Mouse (Mus musculus) bone marrow macrophage, adult 2 months (primary cell): ENCODE data around the gene Kiz. TPM values are rescaled to one million over a fixed set of nuclear protein-coding genes. Genes with fewer than 3 reads are reported as not detected.

Experiments
- H3K27ac ChIP-seq: 2 replicates; pipeline ENCODE4 v1.5.1; 2012; ENCODE audit warnings: low read depth, low read length; ENCODE audit not compliant: insufficient read depth
- H3K4me1 ChIP-seq: 2 replicates; pipeline ENCODE4 v1.6.1; 2012; ENCODE audit warnings: low read length; ENCODE audit not compliant: control insufficient read depth, insufficient read depth
- H3K4me3 ChIP-seq: 2 replicates; pipeline ENCODE4 v1.5.1; 2012; ENCODE audit warnings: mild to moderate bottlenecking, low read length, moderate library complexity; ENCODE audit not compliant: insufficient read depth
- CTCF ChIP-seq: IDR thresholded peaks from 2 replicates; pipeline ENCODE4 v1.5.1; 2012; ENCODE audit warnings: low read depth, mild to moderate bottlenecking, low read length, moderate library complexity
- POLR2A ChIP-seq: IDR thresholded peaks from 2 replicates; pipeline ENCODE4 v1.6.1; 2012; ENCODE audit warnings: mild to moderate bottlenecking, low read depth, low read length, borderline replicate concordance
- polyA plus RNA-seq: library from polyadenylated mRNA; stranded (reverse); fragments of >200 nt; gene quantifications from 2 replicates; pipeline ENCODE4 v1.2.4, GENCODE M21; 2012; ENCODE audit not compliant: missing spikeins, insufficient read depth, insufficient read length

Gene Kiz
- polyA plus RNA-seq, 1 experiment, result 30.2 TPM

- TF ChIP-seq CTCF, result no peak
- TF ChIP-seq POLR2A, result no peak
- peaks cover 3% of the 10 kb centered on the region; the same call in 1 of the 2 replicates for H3K4me1 ChIP-seq
- H3K27ac ChIP-seq, result no peak overlapping the region
- H3K4me3 ChIP-seq, result no peak overlapping the region
These were observed 43.3 kb downstream of the Kiz start for GRCm38 (mm10) chr2:146898977-146899376.

GRCm38 (mm10) chr2:146916085-146916484, 60.4 kb downstream of the Kiz start:
- Histone ChIP-seq H3K4me1 (no peaks in the 10 kb centered on the region), H3K4me3 (no peak overlapping the region), H3K27ac (no peak overlapping the region)
- TF ChIP-seq POLR2A, result no peak
- no peak for TF ChIP-seq CTCF

GRCm38 (mm10) chr2:146917770-146918169, 62.1 kb downstream of the Kiz start:
- no peak overlapping the region for H3K4me3 ChIP-seq
- no peak overlapping the region for H3K27ac ChIP-seq
- no peaks in the 10 kb centered on the region for H3K4me1 ChIP-seq
- TF ChIP-seq POLR2A (no peak), CTCF (no peak)

- no peaks in the 10 kb centered on the region for H3K4me1 ChIP-seq
- H3K4me3 ChIP-seq, result no peak overlapping the region
- TF ChIP-seq CTCF (no peak), POLR2A (no peak)
- H3K27ac ChIP-seq, result no peak overlapping the region
These were observed 64.9 kb downstream of the Kiz start for GRCm38 (mm10) chr2:146920375-146921160.

GRCm38 (mm10) chr2:146925296-146925695, 69.6 kb downstream of the Kiz start:
- TF ChIP-seq POLR2A (no peak), CTCF (no peak)
- no peak overlapping the region for H3K27ac ChIP-seq
- H3K4me1 ChIP-seq, result no peaks in the 10 kb centered on the region
- no peak overlapping the region for H3K4me3 ChIP-seq

- Histone ChIP-seq H3K4me3 (no peak overlapping the region), H3K27ac (no peak overlapping the region), H3K4me1 (no peaks in the 10 kb centered on the region)
- TF ChIP-seq POLR2A (no peak), CTCF (no peak)
These were observed 70.2 kb downstream of the Kiz start for GRCm38 (mm10) chr2:146925846-146926245.

- H3K27ac ChIP-seq, result no peak overlapping the region
- TF ChIP-seq POLR2A (no peak), CTCF (no peak)
- no peak overlapping the region for H3K4me3 ChIP-seq
- no peaks in the 10 kb centered on the region for H3K4me1 ChIP-seq
These were observed 92.6 kb downstream of the Kiz start for GRCm38 (mm10) chr2:146948223-146948776.

- Histone ChIP-seq H3K27ac (no peak overlapping the region), H3K4me1 (no peaks in the 10 kb centered on the region), H3K4me3 (no peak overlapping the region)
- TF ChIP-seq CTCF (no peak), POLR2A (no peak)
These were observed 100.7 kb downstream of the Kiz start for GRCm38 (mm10) chr2:146956366-146956765.

GRCm38 (mm10) chr2:146958398-146958911, 102.8 kb downstream of the Kiz start:
- TF ChIP-seq CTCF (no peak), POLR2A (no peak)
- Histone ChIP-seq H3K4me1 (no peaks in the 10 kb centered on the region), H3K4me3 (no peak overlapping the region), H3K27ac (no peak overlapping the region)
